ENCODE assay signal across 11 mouse cellular contexts in the genomic region with DNA sequence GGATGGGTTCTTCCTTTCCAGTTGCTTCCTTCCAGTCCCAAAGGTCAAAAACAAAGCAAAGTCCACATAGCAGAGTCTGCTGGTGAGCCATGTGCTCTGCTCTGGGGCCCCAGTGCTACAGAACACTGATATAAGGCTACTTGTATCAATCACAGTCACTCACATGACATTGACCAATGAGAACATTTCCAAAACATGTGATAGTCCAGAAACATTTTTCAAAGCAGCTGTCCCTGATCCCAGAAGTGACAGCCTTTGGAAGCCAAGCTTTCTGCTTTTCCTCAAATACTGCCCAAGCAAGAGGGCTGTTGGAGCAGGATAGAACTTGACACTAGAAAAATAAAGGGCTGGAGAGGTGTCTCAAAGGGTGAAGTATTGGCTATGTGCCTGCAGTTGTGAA.
A peak's percentile ranks its signal among the peaks of the same experiment; 100 is the strongest.
DNase-seq lines count a peak whose midpoint lies in the region; TF ChIP-seq lines count a peak whose summit lies in the region.
"Had no signal": no experiment of that assay in that cellular context is flagged by ENCODE, and none has a peak within 500 bp of the region (broad histone marks: within the 10 kb centered on the region; RNA-seq: fewer than 3 reads in every experiment).

No protein-coding gene starts in this region.

- no peak overlapping the region for H3K9ac ChIP-seq in heart, adult 2 months (ENCODE audit: low read depth, low read length)
- H3K9ac ChIP-seq: limb, embryonic 12.5 days had no signal

- no peaks in the 10 kb centered on the region for H3K36me3 ChIP-seq in heart, adult 2 months (ENCODE audit: control insufficient read depth, insufficient read depth, low read length)
- H3K36me3 ChIP-seq: limb, embryonic 12.5 days had no signal

- DNase-seq in layer of hippocampus, adult 9-11 months: peak; percentile 7
- DNase-seq in layer of hippocampus, adult 2 months (ENCODE audit: low spot score in 2 of 2): no peak
- DNase-seq in heart, adult 2 months: peak; percentile 54 to 71
- DNase-seq in heart, postnatal 4 days: peak; percentile 81
- peak; percentile 75 for DNase-seq in lung, postnatal 36 days
- no peak for DNase-seq in frontal cortex, postnatal 10 days (ENCODE audit: low spot score in 2 of 2)
- no peak for DNase-seq in left cerebral cortex, adult 8-10 months (ENCODE audit: low spot score in 2 of 2)
- DNase-seq: right cerebral cortex, postnatal 4 days had no signal

- no peak overlapping the region for H3K27ac ChIP-seq in layer of hippocampus, adult 2 months
- peak overlapping the region; percentile 55 for H3K27ac ChIP-seq in heart, adult 2 months
- H3K27ac ChIP-seq: kidney, postnatal 0 days; limb, embryonic 12.5 days had no signal

- no peak for TF ChIP-seq CTCF in layer of hippocampus, adult 2 months (conservative IDR thresholded peaks at IDR 0.05)
- no peak for TF ChIP-seq CTCF in heart, adult 2 months (IDR thresholded peaks at IDR 0.05)

- no peak overlapping the region for H3K4me3 ChIP-seq in layer of hippocampus, adult 2 months
- H3K4me3 ChIP-seq in heart, adult 2 months: no peak overlapping the region
- H3K4me3 ChIP-seq: limb, embryonic 12.5 days; megakaryocyte, embryonic 14.5 days had no signal

- peaks cover 5% of the 10 kb centered on the region for H3K4me1 ChIP-seq in heart, adult 2 months (ENCODE audit: control insufficient read depth, insufficient read depth, low read length)
- H3K4me1 ChIP-seq: limb, embryonic 12.5 days; megakaryocyte, embryonic 14.5 days had no signal

- H3K79me2 ChIP-seq in heart, adult 2 months (replicated peaks; ENCODE audit: control insufficient read depth, insufficient read depth, low read length): no peaks in the 10 kb centered on the region

- TF ChIP-seq POLR2A in heart, adult 2 months (IDR thresholded peaks at IDR 0.05; ENCODE audit: insufficient read depth, low read depth, low read length): no peak

- no peak for TF ChIP-seq EP300 in heart, adult 2 months (IDR thresholded peaks at IDR 0.05; ENCODE audit: insufficient read depth, low read depth, low read length)

- no peaks in the 10 kb centered on the region for H3K27me3 ChIP-seq in heart, adult 2 months (ENCODE audit: control insufficient read depth, insufficient read depth, low read length)
- H3K27me3 ChIP-seq: limb, embryonic 12.5 days had no signal

- intact Hi-C loops in heart, adult 2 months (cut with DNase I): loop anchor here (5.0 kb wide), 1 partner anchor 41 kb away; no protein-coding TSS in a partner anchor

Comparison
In these comparisons a context has a peak if more than half of its experiments do, and no peak if none do; other contexts are left out.
1. DNase-seq: peak in layer of hippocampus, adult 9-11 months (single experiment), heart, adult 2 months (2 of 2), heart, postnatal 4 days (single experiment) and lung, postnatal 36 days (single experiment); none in layer of hippocampus, adult 2 months (0 of 2), frontal cortex, postnatal 10 days (0 of 2) and left cerebral cortex, adult 8-10 months (0 of 2).